Mouse (Mus musculus) heart, adult 2 months (tissue): ENCODE results near the gene Yaf2.

Source experiments
- CTCF ChIP-seq: fragments of 200-600 bp; IDR thresholded peaks from 2 replicates; pipeline ENCODE4 v1.8.1; 2022; ENCODE audit warnings: antibody characterized with exemption, mild to moderate bottlenecking, moderate library complexity
- EP300 ChIP-seq: fragments of 200-500 bp; IDR thresholded peaks from 2 replicates; pipeline ENCODE4 v1.6.1; 2011; ENCODE audit warnings: low read depth, low read length, control low read depth; ENCODE audit not compliant: insufficient read depth
- POLR2A ChIP-seq: fragments of 200-500 bp; IDR thresholded peaks from 2 replicates; pipeline ENCODE4 v1.6.1; 2011; ENCODE audit warnings: mild to moderate bottlenecking, low read depth, low read length, control low read depth; ENCODE audit not compliant: insufficient read depth

DNA sequence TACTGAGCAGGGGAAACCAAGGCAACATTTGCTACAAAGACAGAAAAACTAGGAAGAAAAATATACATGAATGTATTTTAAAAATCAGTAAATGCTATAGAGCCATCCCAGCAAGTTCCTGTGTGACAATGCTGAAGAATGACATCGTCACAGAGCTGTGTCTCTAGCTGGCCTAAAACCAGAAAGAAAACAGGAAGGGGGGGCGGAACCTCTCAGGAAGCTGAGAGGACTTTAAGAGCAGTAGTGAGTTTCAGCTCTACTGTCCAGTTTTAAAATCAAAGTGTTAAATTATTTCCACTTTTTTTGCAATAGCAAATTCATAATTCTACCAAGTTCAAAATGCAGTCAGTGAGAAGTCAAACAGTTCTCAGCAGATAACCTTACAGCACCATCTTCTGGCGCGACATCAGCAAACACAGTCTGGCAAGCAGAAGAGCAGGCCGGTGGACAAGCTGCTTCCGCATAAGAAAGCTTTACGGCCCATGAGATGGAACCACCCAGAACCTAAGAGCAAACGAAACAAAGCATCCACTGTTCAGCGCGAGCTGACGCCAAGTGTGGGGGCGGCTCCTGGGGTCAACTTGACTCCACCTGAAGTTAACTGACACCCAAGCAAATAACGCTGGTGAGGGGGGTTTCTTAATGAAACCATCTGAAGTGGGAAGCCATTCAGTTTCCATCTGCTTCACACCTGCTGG lies 85.0 kb downstream of the Yaf2 start:
- TF ChIP-seq CTCF (peak; percentile 49), EP300 (no peak), POLR2A (no peak)
